ENCODE assay signal across 29 mouse cellular contexts in genomic region chr17:28915060-28915628, GRCm38 (mm10). TPM values are rescaled to one million over a fixed set of nuclear protein-coding genes. Genes with fewer than 3 reads are reported as not detected.
DNase-seq lines count a peak whose midpoint lies in the region; ATAC-seq and TF ChIP-seq lines count a peak whose summit lies in the region.
"Had no signal": no experiment of that assay in that cellular context is flagged by ENCODE, and none has a peak within 500 bp of the region (broad histone marks: within the 10 kb centered on the region; RNA-seq: fewer than 3 reads in every experiment).

TSS of gene 4930539E08Rik (minus strand) at chr17:28915324.

- TF ChIP-seq CTCF in intestine, postnatal 0 days (IDR thresholded peaks at IDR 0.05; ENCODE audit: low read depth): no peak
- no peak for TF ChIP-seq CTCF in stomach, postnatal 0 days (IDR thresholded peaks at IDR 0.05; ENCODE audit: low read depth)
- no peak for TF ChIP-seq CTCF in layer of hippocampus, adult 2 months (conservative IDR thresholded peaks at IDR 0.05)

- no peaks in the 10 kb centered on the region for H3K36me3 ChIP-seq in intestine, embryonic 15.5 days
- H3K36me3 ChIP-seq in intestine, postnatal 0 days (ENCODE audit: control insufficient read depth, insufficient read depth): no peaks in the 10 kb centered on the region
- no peaks in the 10 kb centered on the region for H3K36me3 ChIP-seq in stomach, postnatal 0 days (ENCODE audit: control insufficient read depth, insufficient read depth, low read length)
- H3K36me3 ChIP-seq: embryonic facial prominence, embryonic 10.5 days; embryonic facial prominence, embryonic 13.5 days; forebrain, embryonic 12.5 days; forebrain, embryonic 15.5 days; heart, embryonic 12.5 days; heart, embryonic 15.5 days; hindbrain, embryonic 10.5 days; hindbrain, embryonic 13.5 days had no signal

- whole genome bisulfite sequencing in intestine, embryonic 15.5 days: 52% methylated on average over 12 of the region's 12 CpGs
- WGBS in intestine, postnatal 0 days: 38% methylated on average over 12 of the region's 12 CpGs
- 66% methylated on average over 12 of the region's 12 CpGs for WGBS in stomach, postnatal 0 days

- intact Hi-C loops in left cerebral cortex, postnatal 36 days (cut with DNase I): no loop called here

- H3K9me3 ChIP-seq in intestine, embryonic 15.5 days: no peaks in the 10 kb centered on the region
- no peaks in the 10 kb centered on the region for H3K9me3 ChIP-seq in intestine, postnatal 0 days (ENCODE audit: control insufficient read depth)
- H3K9me3 ChIP-seq in stomach, postnatal 0 days (ENCODE audit: control insufficient read depth, low read length): no peaks in the 10 kb centered on the region
- H3K9me3 ChIP-seq: embryonic facial prominence, embryonic 10.5 days; embryonic facial prominence, embryonic 13.5 days; forebrain, embryonic 12.5 days; forebrain, embryonic 15.5 days; heart, embryonic 12.5 days; heart, embryonic 15.5 days; hindbrain, embryonic 10.5 days; hindbrain, embryonic 13.5 days had no signal

- TF ChIP-seq EP300 in stomach, postnatal 0 days (optimal IDR thresholded peaks at IDR 0.05): no peak

- peak within 1 kb of the TSS; percentile 34 for H3K9ac ChIP-seq in intestine, embryonic 15.5 days
- peak within 1 kb of the TSS; percentile 26; the same call in 1 of the 2 replicates for H3K9ac ChIP-seq in intestine, postnatal 0 days (ENCODE audit: low read depth, low read length)
- H3K9ac ChIP-seq in stomach, postnatal 0 days (ENCODE audit: low read length): no peak within 1 kb of the TSS
- H3K9ac ChIP-seq: embryonic facial prominence, embryonic 13.5 days; forebrain, embryonic 12.5 days; forebrain, embryonic 15.5 days; heart, embryonic 12.5 days; heart, embryonic 15.5 days; hindbrain, embryonic 13.5 days had no signal

- H3K4me2 ChIP-seq in intestine, embryonic 15.5 days (replicated peaks): peak within 1 kb of the TSS; percentile 47
- H3K4me2 ChIP-seq in intestine, postnatal 0 days (replicated peaks; ENCODE audit: low read depth): peak within 1 kb of the TSS; percentile 58
- H3K4me2 ChIP-seq in stomach, postnatal 0 days (replicated peaks; ENCODE audit: low read depth): no peak within 1 kb of the TSS
- H3K4me2 ChIP-seq: embryonic facial prominence, embryonic 13.5 days; forebrain, embryonic 12.5 days; forebrain, embryonic 15.5 days; heart, embryonic 12.5 days; heart, embryonic 15.5 days; hindbrain, embryonic 13.5 days had no signal

- peak within 1 kb of the TSS; percentile 25 for H3K4me3 ChIP-seq in intestine, embryonic 15.5 days (replicated peaks)
- H3K4me3 ChIP-seq in intestine, postnatal 0 days (ENCODE audit: low read depth, low read length): peak within 1 kb of the TSS; percentile 32
- H3K4me3 ChIP-seq in stomach, postnatal 0 days (ENCODE audit: low read depth, low read length): no peak within 1 kb of the TSS
- H3K4me3 ChIP-seq in layer of hippocampus, adult 2 months: no peak within 1 kb of the TSS
- H3K4me3 ChIP-seq: embryonic facial prominence, embryonic 10.5 days; embryonic facial prominence, embryonic 13.5 days; erythroblast, embryonic 14.5 days; forebrain, embryonic 12.5 days; forebrain, embryonic 15.5 days; heart, embryonic 12.5 days; heart, embryonic 15.5 days; hindbrain, embryonic 10.5 days; hindbrain, embryonic 13.5 days had no signal

- no peak for DNase-seq in left cerebral cortex, postnatal 36 days (ENCODE audit: low spot score in 2 of 2)
- no peak for DNase-seq in left cerebral cortex, adult 9 months (ENCODE audit: low spot score in 2 of 2)
- DNase-seq in stomach, postnatal 0 days (ENCODE audit: low spot score): peak; percentile 36
- no peak for DNase-seq in layer of hippocampus, adult 2 months (ENCODE audit: low spot score in 2 of 2)
- no peak for DNase-seq in kidney, postnatal 14 days
- DNase-seq: adrenal gland, adult 8-10 months; adrenal gland, postnatal 25 days; cerebellum, adult 18-20 months; cerebellum, adult 9-10 months; cerebellum, postnatal 25 days; embryo, embryonic 11 days; gastrocnemius, postnatal 25 days; heart, adult 18-20 months; heart, postnatal 10 days; heart, postnatal 36 days had no signal

- H3K27me3 ChIP-seq in intestine, embryonic 15.5 days (replicated peaks): no peaks in the 10 kb centered on the region
- H3K27me3 ChIP-seq in intestine, postnatal 0 days (replicated peaks; ENCODE audit: control insufficient read depth, insufficient read depth, low read length): no peaks in the 10 kb centered on the region
- no peaks in the 10 kb centered on the region for H3K27me3 ChIP-seq in stomach, postnatal 0 days (ENCODE audit: control insufficient read depth, insufficient read depth, low read length)
- H3K27me3 ChIP-seq: forebrain, embryonic 15.5 days; heart, embryonic 15.5 days had no signal

- H3K4me1 ChIP-seq in intestine, embryonic 15.5 days (replicated peaks): 0 out of 2 replicates have a peak, but pooled peaks cover 5% of the 10 kb centered on the region
- no peaks in the 10 kb centered on the region for H3K4me1 ChIP-seq in intestine, postnatal 0 days (replicated peaks; ENCODE audit: control insufficient read depth, insufficient read depth, low read length)
- no peaks in the 10 kb centered on the region for H3K4me1 ChIP-seq in stomach, postnatal 0 days (replicated peaks; ENCODE audit: control insufficient read depth, insufficient read depth)
- H3K4me1 ChIP-seq: embryonic facial prominence, embryonic 13.5 days; forebrain, embryonic 12.5 days; forebrain, embryonic 15.5 days; heart, embryonic 12.5 days; heart, embryonic 15.5 days; hindbrain, embryonic 10.5 days; hindbrain, embryonic 13.5 days had no signal

- peak within 1 kb of the TSS; percentile 77 for H3K27ac ChIP-seq in intestine, embryonic 15.5 days
- H3K27ac ChIP-seq in intestine, postnatal 0 days (ENCODE audit: low read depth, low read length): peak within 1 kb of the TSS; percentile 76
- no peak within 1 kb of the TSS for H3K27ac ChIP-seq in stomach, postnatal 0 days (replicated peaks)
- H3K27ac ChIP-seq in layer of hippocampus, adult 2 months: no peak within 1 kb of the TSS
- H3K27ac ChIP-seq: embryonic facial prominence, embryonic 10.5 days; embryonic facial prominence, embryonic 13.5 days; forebrain, embryonic 12.5 days; forebrain, embryonic 15.5 days; heart, embryonic 15.5 days; hindbrain, embryonic 10.5 days; hindbrain, embryonic 13.5 days had no signal

- ATAC-seq in intestine, embryonic 15.5 days: peak; percentile 83
- peak; percentile 80 for ATAC-seq in intestine, postnatal 0 days
- peak; percentile 43; the same call in 1 of the 2 replicates for ATAC-seq in stomach, postnatal 0 days (ENCODE audit: low FRiP score, low TSS enrichment)
- ATAC-seq: activated CD4-positive, CD25-positive, alpha-beta regulatory T cell, adult 4 months; forebrain, embryonic 15.5 days; hindbrain, embryonic 16.5 days had no signal

RNA-seq across cellular contexts. Expression of gene 4930539E08Rik, which starts in this region (rescaled TPM):
- total RNA-seq in left cerebral cortex, postnatal 36 days (2021): 10 to 100 TPM; 12.2 to 15.4 TPM
- 4.4 and 4.8 TPM in 2 replicates for polyA plus RNA-seq in intestine, embryonic 15.5 days (2015; fragmentation: Nextera tagmentation; extraction: Ambion mirVana)
- 2.9 and 3.5 TPM in 2 replicates for polyA plus RNA-seq in intestine, postnatal 0 days (2015; fragmentation: Nextera tagmentation; extraction: Ambion mirVana)
- polyA plus RNA-seq in stomach, postnatal 0 days (2015; fragmentation: Nextera tagmentation; extraction: Ambion mirVana): 1.2 and 2.2 TPM in 2 replicates
- total RNA-seq in layer of hippocampus, adult 2 months (2021): 1 to 10 TPM; 4.0 to 4.1 TPM
- total RNA-seq: adrenal gland, postnatal 25 days; gastrocnemius, adult 8-10 months; gastrocnemius, postnatal 25 days; heart, postnatal 36 days had no signal
- polyA plus RNA-seq: erythroblast, embryonic 14.5 days had no signal

Comparison
In these comparisons a context has a peak if more than half of its experiments do, and no peak if none do; other contexts are left out.
1. H3K27ac ChIP-seq: peak in intestine, embryonic 15.5 days (single experiment) and intestine, postnatal 0 days (single experiment); none in stomach, postnatal 0 days (single experiment) and layer of hippocampus, adult 2 months (single experiment).
2. H3K4me3 ChIP-seq: peak in intestine, embryonic 15.5 days (single experiment) and intestine, postnatal 0 days (single experiment); none in stomach, postnatal 0 days (single experiment) and layer of hippocampus, adult 2 months (single experiment).
3. Peak in every context shown above with its lines, with median percentiles within 50 percentile points of each other: ATAC-seq.